Mouse (Mus musculus) adrenal gland, adult (tissue): ENCODE data around the gene Prss58.

Experiments used
- DNase-seq, 2 experiments: peaks; one replicate each; pipeline ENCODE4 v3.0.0; 2022 to 2023; ENCODE audit warnings: low spot score in 1 of 2; ENCODE audit not compliant: inconsistent age in 2 of 2

The Prss58 gene

DNA sequence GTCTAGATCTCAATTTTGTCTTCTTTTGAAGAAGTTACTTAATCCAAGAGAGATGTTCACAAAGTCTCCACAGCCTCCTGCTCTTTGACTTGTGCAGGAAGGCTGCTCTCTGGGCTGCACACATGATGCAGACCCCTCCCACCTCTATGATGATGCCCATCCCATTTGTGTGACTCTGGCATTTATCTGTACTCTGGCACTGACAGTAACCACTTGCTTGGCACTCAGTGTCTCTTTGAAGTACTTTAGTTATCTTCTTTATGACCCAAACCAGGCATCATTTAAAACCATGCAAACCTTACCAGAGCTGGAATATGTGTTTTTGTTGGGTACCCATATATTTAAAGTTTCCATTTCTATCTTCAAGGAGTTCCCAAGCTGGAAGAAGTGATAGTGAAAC is at the start of gene Prss58:
TSS of gene Prss58 (minus strand) at position 101 of the 400 bp plus-strand sequence.
- DNase-seq = no peak

DNA sequence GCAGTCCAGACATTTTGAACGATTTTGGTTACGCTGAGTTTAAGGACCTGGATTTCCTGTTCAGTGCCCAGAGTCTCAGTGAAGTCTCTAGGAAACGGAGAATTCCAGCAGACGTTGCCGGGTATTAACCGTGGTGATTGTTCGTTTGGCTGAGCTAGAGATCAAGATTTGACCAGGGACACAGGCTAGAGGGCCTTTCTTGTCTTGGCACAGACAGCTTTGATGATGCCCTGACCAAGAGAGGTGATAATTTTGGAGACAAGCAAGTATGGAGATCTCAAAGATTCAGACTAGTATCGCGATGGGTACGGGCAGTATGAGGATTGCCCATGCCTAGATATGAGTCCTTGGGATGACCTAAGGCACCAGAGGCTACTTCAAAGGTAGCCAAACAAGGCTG is 40.3 kb upstream of the Prss58 start, which contains the start of gene 1700074P13Rik:
TSS of gene 1700074P13Rik (minus strand) at position 101 of the 400 bp plus-strand sequence.
- no peak for DNase-seq

GRCm38 (mm10) chr6:40919954-40920353 is 19.8 kb upstream of the Prss58 start:
- DNase-seq = no peak

DNA sequence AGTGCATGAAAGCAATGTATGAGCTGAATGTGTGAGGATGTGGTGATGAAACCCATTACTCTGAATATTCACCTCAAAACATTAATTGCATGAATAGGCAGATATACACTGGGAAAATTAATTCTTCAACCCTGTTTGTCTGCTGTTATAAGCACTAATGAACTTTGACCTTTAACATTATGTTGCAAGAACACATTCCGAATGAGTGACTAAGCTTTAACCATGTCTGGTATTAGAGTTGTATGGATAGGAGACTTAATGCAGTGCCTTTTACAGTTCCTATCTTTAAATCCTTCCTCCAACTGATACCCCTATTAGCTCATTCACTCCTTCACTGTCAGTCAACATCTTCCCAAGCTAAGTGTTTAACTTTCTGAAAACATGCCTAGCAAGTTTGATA is 5.5 kb downstream of the Prss58 start:
- no peak for DNase-seq

- peak; percentile 35 to 76 for DNase-seq
Measured at GRCm38 (mm10) chr6:40893577-40893976, 6.6 kb downstream of the Prss58 start.

DNA sequence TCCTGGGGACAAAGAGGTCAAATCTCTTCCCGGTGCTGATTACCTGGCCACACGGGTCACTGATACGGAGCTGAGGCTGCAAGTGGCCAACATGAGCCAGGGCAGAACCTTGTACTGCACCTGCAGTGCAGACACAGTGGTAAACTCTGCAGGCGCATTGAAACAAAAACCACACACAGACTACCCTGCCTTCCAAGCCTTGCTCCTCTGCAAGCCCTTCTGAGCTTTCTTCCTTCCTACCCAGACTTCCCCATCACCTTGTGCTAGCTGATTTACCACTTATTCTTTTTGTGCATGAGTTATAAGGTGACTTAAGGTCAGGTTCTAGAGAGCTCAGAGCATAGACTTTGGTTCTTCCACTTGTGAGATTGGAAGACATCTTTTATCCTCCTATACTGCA is 8.4 kb downstream of the Prss58 start:
- DNase-seq = no peak

GRCm38 (mm10) chr6:40890973-40891372 is 9.2 kb downstream of the Prss58 start:
- DNase-seq = no peak

DNA sequence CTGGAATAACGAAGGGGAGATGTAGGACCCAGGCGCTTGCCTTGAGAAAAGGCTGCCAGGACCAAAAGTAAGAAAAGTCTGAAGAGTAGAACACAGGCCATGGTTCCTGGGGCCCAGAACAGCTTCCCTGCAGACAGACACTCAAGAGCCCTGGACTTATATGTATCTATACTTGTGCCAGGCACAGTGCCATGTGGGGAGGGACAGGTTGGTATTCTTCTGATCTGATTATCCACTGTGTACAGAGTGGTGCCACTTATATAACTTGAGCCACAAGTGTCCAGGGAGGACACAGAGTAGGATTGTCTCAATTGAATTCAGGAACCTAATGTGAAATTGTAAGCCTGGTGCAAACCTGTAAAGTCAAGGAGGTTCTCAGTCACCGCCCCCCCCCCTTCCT is 12.8 kb downstream of the Prss58 start, which contains the start of gene Moxd2:
TSS of gene Moxd2 (minus strand) at position 101 of the 400 bp plus-strand sequence.
- no peak for DNase-seq

DNA sequence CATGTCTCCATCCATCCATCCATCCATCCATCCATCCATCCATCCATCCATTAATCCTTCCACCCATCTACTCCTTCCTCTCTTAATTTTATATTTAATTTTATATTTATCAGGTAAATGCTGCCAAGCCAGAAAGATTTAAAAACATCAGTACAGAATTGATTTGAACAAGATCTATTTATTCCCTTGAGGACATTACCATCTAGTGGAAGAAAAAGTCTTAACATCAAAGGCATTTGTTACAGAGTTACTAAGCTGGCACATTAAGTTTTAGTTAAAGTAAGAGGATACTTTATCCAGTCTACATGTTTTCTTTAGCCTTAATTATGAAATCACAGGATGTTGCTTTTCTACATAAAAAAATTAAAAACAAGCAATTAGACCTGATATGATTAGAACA is 54.9 kb downstream of the Prss58 start:
- no peak for DNase-seq
